Mouse (Mus musculus) kidney, embryonic 16.5 days (tissue): ENCODE measurements around the gene Rps10. TPM values are rescaled to one million over a fixed set of nuclear protein-coding genes. Genes with fewer than 3 reads are reported as not detected.

Experiments used
- ATAC-seq: fragments of 200-750 bp; cut with Nextera tagmentation; 2 replicates; pipeline ENCODE4 v1.8.0; 2017; ENCODE audit warnings: moderate TSS enrichment; ENCODE audit not compliant: low FRiP score, low TSS enrichment
- H3K27ac ChIP-seq: fragments of 300-500 bp; sonication (generic); 2 replicates; pipeline ENCODE4 v1.5.1; 2014; ENCODE audit warnings: low read length
- H3K27me3 ChIP-seq: fragments of 300-500 bp; sonication (generic); 2 replicates; pipeline ENCODE4 v1.6.1; 2014; ENCODE audit warnings: low read length, control low read depth, mixed read lengths; ENCODE audit not compliant: insufficient read depth
- H3K36me3 ChIP-seq: fragments of 300-500 bp; sonication (generic); 2 replicates; pipeline ENCODE4 v1.6.1; 2014; ENCODE audit warnings: low read length, control low read depth, mixed read lengths; ENCODE audit not compliant: insufficient read depth
- H3K4me1 ChIP-seq: fragments of 300-500 bp; sonication (generic); 2 replicates; pipeline ENCODE4 v1.6.1; 2014; ENCODE audit warnings: low read length, control low read depth, mixed read lengths; ENCODE audit not compliant: insufficient read depth
- H3K4me2 ChIP-seq: fragments of 300-500 bp; sonication (generic); replicated peaks from 2 replicates; pipeline ENCODE4 v1.6.1; 2014; ENCODE audit warnings: low read depth, low read length
- H3K4me3 ChIP-seq: fragments of 300-500 bp; sonication (generic); 2 replicates; pipeline ENCODE4 v1.5.1; 2014; ENCODE audit warnings: mild to moderate bottlenecking, low read length
- H3K9ac ChIP-seq: fragments of 300-500 bp; sonication (generic); replicated peaks from 2 replicates; pipeline ENCODE4 v1.6.1; 2014; ENCODE audit warnings: low read length
- H3K9me3 ChIP-seq: fragments of 300-500 bp; sonication (generic); 2 replicates; pipeline ENCODE4 v1.6.1; 2016; ENCODE audit warnings: low read length, control low read depth
- WGBS: fragments of 180-500 bp; shearing (Covaris S2); extraction: QIAGEN DNeasy Blood & Tissue Kit; methylation state at CpG from one replicate; pipeline ENCODE4 v1.1.7; 2014; 5-methylcytosine and 5-hydroxymethylcytosine counted together
- polyA plus RNA-seq: library from polyadenylated mRNA; unstranded; fragments of >200 nt; fragmentation: Nextera tagmentation; extraction: Ambion mirVana; gene quantifications from 2 replicates; pipeline ENCODE4 v1.2.1, GENCODE M21; 2015

The Rps10 gene
- polyA plus RNA-seq, 1 experiment from 2014 or later, result 825 TPM

DNA sequence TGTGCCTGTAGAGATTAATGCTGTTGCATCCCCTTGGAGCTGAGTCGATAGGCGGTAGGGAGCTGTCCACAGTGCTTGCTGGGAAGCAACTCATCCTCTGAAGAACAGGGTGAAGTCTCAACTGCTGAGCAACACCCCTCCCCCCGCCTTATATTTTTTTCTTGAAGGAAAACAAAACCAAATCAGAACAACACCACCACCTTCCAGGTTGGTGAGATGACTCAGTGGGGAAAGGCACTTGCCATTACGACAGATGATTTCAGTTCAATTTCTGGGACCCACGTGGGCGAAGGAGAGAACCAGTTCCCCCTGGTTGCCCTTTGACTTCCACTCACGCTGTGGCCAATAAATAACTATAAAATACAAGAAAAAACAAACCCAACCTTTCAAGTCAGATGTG, 22.3 kb upstream of the Rps10 start:
- H3K4me3 ChIP-seq, result no peak overlapping the region
- ATAC-seq, result no peak
- 54% methylated on average over 7 of the region's 7 CpGs for WGBS

DNA sequence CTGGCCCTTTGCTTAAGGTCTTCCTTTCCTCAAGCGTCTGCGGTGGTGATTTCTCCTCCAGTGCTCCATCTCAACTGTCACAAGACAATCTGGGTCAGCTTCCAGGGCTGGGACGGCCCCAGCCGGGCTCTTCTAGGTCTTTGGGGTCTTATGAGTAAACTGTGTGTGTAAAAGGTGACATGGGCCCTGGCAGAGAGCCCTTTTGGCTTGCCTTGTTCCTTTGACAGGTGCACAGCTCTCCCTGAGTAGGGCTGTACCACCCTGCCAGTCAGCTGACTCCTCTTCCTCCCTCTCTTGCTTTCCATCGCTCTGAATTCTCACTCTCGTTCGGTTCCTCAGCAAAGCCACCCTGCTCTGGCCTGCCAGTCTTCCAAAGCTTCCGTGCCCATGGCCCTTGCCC, 20.7 kb upstream of the Rps10 start:
- Histone ChIP-seq H3K36me3 (no peaks in the 10 kb centered on the region), H3K27me3 (peaks cover 31% of the 10 kb centered on the region), H3K4me3 (no peak overlapping the region), H3K4me1 (peaks cover 14% of the 10 kb centered on the region), H3K4me2 (no peak overlapping the region), H3K27ac (no peak overlapping the region), H3K9me3 (no peaks in the 10 kb centered on the region), H3K9ac (no peak overlapping the region)
- ATAC-seq, result no peak
- WGBS, result 68% methylated on average over 8 of the region's 8 CpGs

More for the DNA sequence above, 22.3 kb upstream of the Rps10 start:
- no peak overlapping the region for H3K27ac ChIP-seq
- H3K4me2 ChIP-seq, result no peak overlapping the region
- H3K4me1 ChIP-seq, result peaks cover 14% of the 10 kb centered on the region
- H3K36me3 ChIP-seq, result no peaks in the 10 kb centered on the region
- no peaks in the 10 kb centered on the region for H3K9me3 ChIP-seq
- H3K27me3 ChIP-seq, result peaks cover 31% of the 10 kb centered on the region
- no peak overlapping the region for H3K9ac ChIP-seq

DNA sequence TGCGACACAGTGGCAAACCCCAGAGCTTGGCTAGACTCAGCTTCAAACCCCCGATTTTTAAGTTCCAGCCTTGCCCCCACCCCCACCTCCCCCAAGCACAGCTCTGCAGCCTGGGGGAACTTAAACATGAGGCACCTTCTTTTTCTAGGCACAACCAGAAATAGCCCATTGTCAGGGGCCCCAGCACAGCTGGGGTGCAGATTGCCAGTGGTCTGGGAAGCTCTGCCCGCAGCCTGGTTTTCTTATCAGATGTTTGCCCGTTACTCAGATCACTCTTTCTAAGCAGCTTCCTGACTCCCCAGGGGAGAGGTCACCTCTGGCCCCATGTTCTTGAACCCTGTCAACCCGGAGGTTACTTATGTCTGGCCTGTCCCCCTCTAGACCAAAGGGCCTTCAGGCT, 19.9 kb upstream of the Rps10 start:
- no peaks in the 10 kb centered on the region for H3K36me3 ChIP-seq
- no peaks in the 10 kb centered on the region for H3K9me3 ChIP-seq
- 0 out of 2 replicates have a peak overlapping the region, but pooled peaks have one; percentile 88 for H3K4me2 ChIP-seq
- H3K4me1 ChIP-seq, result peaks cover 14% of the 10 kb centered on the region
- H3K27ac ChIP-seq, result no peak overlapping the region
- no peak for ATAC-seq
- H3K9ac ChIP-seq, result no peak overlapping the region
- H3K4me3 ChIP-seq, result peak overlapping the region; percentile 52; the same call in 1 of the 2 replicates
- H3K27me3 ChIP-seq, result peaks cover 31% of the 10 kb centered on the region
- whole genome bisulfite sequencing, result 15% methylated on average over 5 of the region's 5 CpGs

DNA sequence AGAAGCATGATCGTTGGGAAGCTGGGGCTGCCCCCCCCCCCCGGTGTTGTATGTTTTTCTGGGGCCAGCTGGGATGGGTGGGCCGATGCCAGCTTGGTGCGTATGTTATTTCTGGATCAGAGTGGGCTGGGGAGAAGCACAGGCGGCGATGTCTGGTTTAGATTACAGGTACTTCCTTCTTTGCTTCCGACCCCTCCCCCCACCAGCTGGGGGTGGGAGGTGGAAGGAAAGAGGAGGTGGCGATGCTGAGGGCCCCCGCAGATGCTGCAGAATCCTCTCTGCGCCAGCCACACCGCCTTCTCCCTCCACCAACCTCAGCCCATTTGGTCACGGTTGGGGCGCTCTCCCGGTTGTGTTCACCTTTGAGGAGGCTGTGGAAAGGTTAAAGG, 19.5 kb upstream of the Rps10 start:
- ATAC-seq, result peak; percentile 35; the same call in 1 of the 2 replicates
- Histone ChIP-seq H3K4me2 (peak overlapping the region; percentile 88), H3K27ac (no peak overlapping the region), H3K4me1 (peaks cover 14% of the 10 kb centered on the region), H3K9ac (0 out of 2 replicates have a peak overlapping the region, but pooled peaks have one; percentile 53), H3K27me3 (peaks cover 31% of the 10 kb centered on the region), H3K4me3 (peak overlapping the region; percentile 52), H3K36me3 (no peaks in the 10 kb centered on the region), H3K9me3 (no peaks in the 10 kb centered on the region)
- WGBS, result 3% methylated on average over 14 of the region's 14 CpGs

DNA sequence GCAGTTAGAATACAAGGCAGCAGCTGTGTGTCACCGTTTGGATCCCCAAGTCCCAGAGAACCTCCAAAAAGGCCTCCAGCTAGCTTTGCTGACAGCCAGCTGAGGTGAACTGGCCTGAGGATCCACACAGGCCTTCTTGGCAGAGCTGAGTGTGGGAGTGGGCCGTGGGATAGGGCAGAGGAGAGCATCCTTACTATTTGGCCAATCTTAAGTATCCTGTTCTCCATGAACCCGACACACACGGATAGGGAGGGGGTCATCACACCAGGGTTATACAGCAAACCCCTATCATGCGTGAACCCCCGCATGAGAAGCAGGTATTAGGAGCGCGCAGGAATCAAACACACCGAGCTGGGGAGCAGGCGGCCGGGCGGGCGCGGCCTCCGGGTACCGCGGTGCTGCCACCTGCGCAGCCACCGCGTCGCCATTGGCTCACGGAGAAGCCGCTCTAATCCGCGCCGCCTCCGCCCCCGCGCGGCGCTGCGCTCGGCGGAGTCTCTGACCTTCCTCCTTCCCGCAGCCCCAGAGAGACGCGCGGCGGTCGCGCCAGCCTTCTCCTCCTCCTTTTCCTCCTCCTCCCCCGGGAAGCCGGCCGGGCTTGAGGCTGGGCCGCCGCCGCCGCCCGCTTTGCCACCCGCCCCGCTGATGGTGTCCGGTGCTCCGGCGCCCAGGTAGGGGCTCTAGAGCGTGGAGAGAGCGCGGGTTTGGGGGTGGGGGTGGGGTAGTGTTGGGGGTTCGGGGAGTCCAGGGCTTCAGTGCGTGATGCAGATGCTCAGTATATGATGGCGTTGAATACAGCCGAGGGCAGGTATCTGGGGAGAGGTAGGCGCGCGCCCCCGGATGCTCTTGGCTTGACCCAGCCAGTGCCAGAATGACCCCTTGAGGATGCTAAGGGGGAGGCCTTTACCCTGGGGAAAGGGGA, 18.9 kb upstream of the Rps10 start, which contains the start of gene Pacsin1:
Gene Pacsin1 (plus strand): TSS at position 421 of the 922 bp plus-strand sequence.
- Histone ChIP-seq H3K27me3 (peaks cover 31% of the 10 kb centered on the region), H3K4me2 (peak within 1 kb of the TSS; percentile 88), H3K4me1 (peaks cover 14% of the 10 kb centered on the region), H3K4me3 (peak within 1 kb of the TSS; percentile 52), H3K36me3 (no peaks in the 10 kb centered on the region), H3K9ac (peak within 1 kb of the TSS; percentile 53; the same call in 1 of the 2 replicates), H3K9me3 (no peaks in the 10 kb centered on the region), H3K27ac (no peak within 1 kb of the TSS)
- peak; percentile 47; the same call in 1 of the 2 replicates for ATAC-seq
- 1% methylated on average over 56 of the region's 65 CpGs for WGBS

DNA sequence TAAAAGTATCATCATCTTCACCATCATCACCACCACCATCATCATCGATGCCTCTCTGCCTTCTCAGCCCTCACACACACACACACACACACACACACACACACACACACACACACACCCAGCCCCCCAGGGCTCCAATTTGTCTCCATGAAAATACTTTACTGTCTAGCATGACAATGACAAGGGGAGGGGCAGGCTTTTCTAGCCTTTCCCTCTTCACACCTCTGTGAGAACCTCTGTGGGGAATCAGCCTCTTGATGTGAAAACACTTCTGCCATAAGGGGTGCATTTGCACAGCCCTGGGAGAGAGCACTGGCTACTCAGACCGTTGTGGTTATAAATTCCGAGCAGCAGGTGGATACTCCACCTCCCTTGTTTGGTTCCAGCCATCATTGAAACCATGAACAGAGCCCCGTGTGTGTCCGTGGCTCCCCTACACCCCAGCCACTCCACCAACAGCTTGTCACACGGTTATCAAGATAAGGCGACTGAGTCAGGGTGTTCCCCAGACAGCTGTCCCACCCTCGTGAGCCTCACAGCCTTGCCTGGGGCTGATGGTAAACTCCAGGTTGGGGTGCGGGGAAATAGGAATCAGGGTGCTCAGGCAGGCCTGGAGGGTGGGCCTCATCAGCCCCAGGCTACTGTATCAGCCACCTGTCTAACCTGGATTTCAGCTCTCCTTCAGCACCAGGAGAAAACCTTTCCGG, 16.9 kb upstream of the Rps10 start:
- peaks cover 31% of the 10 kb centered on the region for H3K27me3 ChIP-seq
- ATAC-seq, result no peak
- H3K4me1 ChIP-seq, result peaks cover 14% of the 10 kb centered on the region
- H3K4me2 ChIP-seq, result no peak overlapping the region
- no peak overlapping the region for H3K4me3 ChIP-seq
- H3K36me3 ChIP-seq, result no peaks in the 10 kb centered on the region
- H3K27ac ChIP-seq, result no peak overlapping the region
- H3K9ac ChIP-seq, result no peak overlapping the region
- WGBS, result 41% methylated on average over 10 of the region's 10 CpGs
- H3K9me3 ChIP-seq, result no peaks in the 10 kb centered on the region

DNA sequence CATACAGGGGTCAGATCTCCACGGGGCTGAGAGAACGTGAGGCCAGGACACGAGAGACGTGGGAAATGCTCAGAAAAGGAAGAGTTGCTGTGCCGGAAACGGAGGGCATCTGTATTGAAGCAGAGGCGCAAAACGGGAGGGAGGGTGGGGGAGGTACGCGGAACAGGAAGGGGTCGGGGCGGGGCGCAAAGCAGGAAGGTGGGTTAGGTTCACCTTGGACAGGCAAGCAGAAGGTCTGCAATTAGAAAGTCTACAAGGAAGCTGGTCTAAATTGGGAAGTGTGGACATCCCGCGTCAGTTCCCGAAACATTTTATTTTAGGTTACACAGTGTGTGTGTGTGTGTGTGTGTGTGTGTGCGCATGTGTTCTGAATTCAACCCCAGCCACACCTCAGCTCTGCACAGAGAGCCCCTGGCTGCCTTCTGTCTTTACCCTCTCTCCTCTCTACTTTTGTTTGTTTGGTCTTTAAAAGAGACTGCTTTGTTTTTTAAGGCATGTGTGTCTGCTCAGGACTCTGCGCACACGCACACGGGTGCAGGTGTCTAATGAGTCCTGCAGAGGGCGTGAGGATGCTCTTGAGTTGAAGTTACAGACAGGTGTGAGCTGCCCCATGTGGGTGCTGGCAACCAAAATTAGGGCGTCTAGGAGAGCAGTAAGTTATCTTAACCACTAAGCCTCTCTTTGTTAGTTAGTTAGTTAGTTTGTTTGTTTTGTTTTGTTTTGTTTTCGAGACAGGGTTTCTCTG, 15.7 kb upstream of the Rps10 start:
- H3K9ac ChIP-seq, result no peak overlapping the region
- ATAC-seq, result no peak
- no peak overlapping the region for H3K27ac ChIP-seq
- no peaks in the 10 kb centered on the region for H3K9me3 ChIP-seq
- H3K4me2 ChIP-seq, result no peak overlapping the region
- peaks cover 30% of the 10 kb centered on the region for H3K27me3 ChIP-seq
- 78% methylated on average over 23 of the region's 23 CpGs for WGBS
- H3K36me3 ChIP-seq, result no peaks in the 10 kb centered on the region
- no peak overlapping the region for H3K4me3 ChIP-seq
- peaks cover 14% of the 10 kb centered on the region for H3K4me1 ChIP-seq

DNA sequence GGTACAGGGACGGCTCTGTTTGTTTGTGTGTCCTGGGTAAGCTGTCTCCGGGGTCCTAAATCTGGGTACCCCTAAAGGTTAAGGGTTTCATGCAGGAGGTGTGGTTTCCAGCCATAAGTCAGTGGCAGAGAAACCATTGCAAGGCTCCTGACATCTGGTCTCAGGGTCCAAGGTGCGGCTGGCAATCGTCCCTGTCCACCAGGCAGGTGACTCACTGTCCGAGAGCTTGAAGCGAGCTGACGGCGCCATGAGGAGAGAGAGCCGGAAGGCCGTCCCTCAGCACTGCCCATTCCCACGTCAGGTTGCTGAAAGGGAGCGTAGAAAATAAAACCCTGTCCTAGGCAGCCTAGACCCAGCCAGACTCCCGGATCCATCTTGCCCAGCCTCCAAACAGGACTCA, 14.1 kb upstream of the Rps10 start:
- Histone ChIP-seq H3K36me3 (no peaks in the 10 kb centered on the region), H3K4me1 (peaks cover 7% of the 10 kb centered on the region), H3K9me3 (no peaks in the 10 kb centered on the region), H3K27me3 (peaks cover 14% of the 10 kb centered on the region), H3K27ac (no peak overlapping the region), H3K9ac (no peak overlapping the region), H3K4me3 (no peak overlapping the region), H3K4me2 (no peak overlapping the region)
- ATAC-seq, result no peak
- WGBS, result 73% methylated on average over 13 of the region's 13 CpGs

DNA sequence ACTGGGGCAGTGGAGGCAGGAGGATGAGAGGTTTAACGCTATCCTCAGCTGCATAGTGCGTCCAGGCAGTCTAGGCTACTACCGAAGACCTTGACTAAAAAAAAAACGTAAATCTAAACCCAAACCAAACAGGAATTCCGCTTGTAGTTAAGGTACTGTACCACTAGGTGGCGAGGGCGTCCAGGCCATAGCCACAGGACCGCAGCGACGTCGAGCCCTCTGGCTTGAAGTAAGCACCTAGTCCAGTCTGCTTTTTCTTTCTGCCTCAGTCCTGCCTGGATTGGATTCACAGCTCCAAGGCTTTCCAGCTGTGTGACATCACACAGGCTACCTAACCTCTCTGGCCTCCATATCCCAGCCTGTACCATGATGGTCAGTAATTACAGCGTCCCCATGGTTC, 13.7 kb upstream of the Rps10 start:
- Histone ChIP-seq H3K27ac (no peak overlapping the region), H3K4me3 (no peak overlapping the region), H3K4me2 (no peak overlapping the region), H3K9ac (no peak overlapping the region), H3K36me3 (no peaks in the 10 kb centered on the region), H3K9me3 (no peaks in the 10 kb centered on the region), H3K27me3 (peaks cover 10% of the 10 kb centered on the region), H3K4me1 (peaks cover 3% of the 10 kb centered on the region)
- 10% methylated on average over 12 of the region's 12 CpGs for WGBS
- no peak for ATAC-seq
